Mouse (Mus musculus) thymus, adult 2 months (tissue): Measurements from ENCODE around the gene Sgpl1. TPM values are rescaled to one million over a fixed set of nuclear protein-coding genes. Genes with fewer than 3 reads are reported as not detected.

Experiments used
- DNase-seq: peaks from one replicate; pipeline ENCODE4 v3.0.0; 2021
- H3K27ac ChIP-seq: fragments of 200-500 bp; 2 replicates; pipeline ENCODE4 v1.5.1; 2012; ENCODE audit warnings: low read length, control low read depth; ENCODE audit not compliant: control insufficient read depth, insufficient read depth
- H3K27me3 ChIP-seq: fragments of 200-500 bp; 2 replicates; pipeline ENCODE4 v1.6.1; 2012; ENCODE audit warnings: mild to moderate bottlenecking, low read length, moderate library complexity, mixed read lengths; ENCODE audit not compliant: control insufficient read depth, insufficient read depth
- H3K36me3 ChIP-seq: fragments of 200-500 bp; 2 replicates; pipeline ENCODE4 v1.6.1; 2012; ENCODE audit warnings: mild to moderate bottlenecking, low read length, moderate library complexity; ENCODE audit not compliant: control insufficient read depth, insufficient read depth
- H3K4me1 ChIP-seq: fragments of 200-500 bp; replicated peaks from 2 replicates; pipeline ENCODE4 v1.6.1; 2012; ENCODE audit warnings: low read length; ENCODE audit not compliant: control insufficient read depth, insufficient read depth
- H3K4me3 ChIP-seq: fragments of 200-500 bp; 2 replicates; pipeline ENCODE4 v1.5.1; 2012; ENCODE audit warnings: mild to moderate bottlenecking, low read length, control low read depth, moderate library complexity; ENCODE audit not compliant: control insufficient read depth, insufficient read depth
- CTCF ChIP-seq: fragments of 200-500 bp; IDR thresholded peaks from 2 replicates; pipeline ENCODE4 v1.5.1; 2012; ENCODE audit warnings: mild to moderate bottlenecking, control low read depth, low read length, moderate library complexity, borderline replicate concordance; ENCODE audit not compliant: control insufficient read depth, poor library complexity, insufficient read depth; ENCODE audit errors: extremely low read depth
- POLR2A ChIP-seq: fragments of 200-500 bp; IDR thresholded peaks from 2 replicates; pipeline ENCODE4 v1.6.1; 2012; ENCODE audit warnings: mild to moderate bottlenecking, low read length, control low read depth, moderate library complexity; ENCODE audit not compliant: control insufficient read depth, poor library complexity, insufficient read depth; ENCODE audit errors: extremely low read depth
- WGBS: fragments of 180-500 bp; shearing (Covaris S2); methylation state at CpG from one replicate; pipeline ENCODE4 v1.1.7; 2018; 5-methylcytosine and 5-hydroxymethylcytosine counted together
- polyA plus RNA-seq: library from polyadenylated mRNA; depleted of rRNA; stranded (reverse); fragments of >200 nt; gene quantifications from 2 replicates; pipeline ENCODE4 v1.2.3, GENCODE M21; 2012

The Sgpl1 gene
- polyA plus RNA-seq, 1 experiment, result 105 TPM

- no peaks in the 10 kb centered on the region for H3K36me3 ChIP-seq
- no peaks in the 10 kb centered on the region for H3K4me1 ChIP-seq
- H3K27ac ChIP-seq, result no peak overlapping the region
- no peak for DNase-seq
- no peaks in the 10 kb centered on the region for H3K27me3 ChIP-seq
- H3K4me3 ChIP-seq, result no peak overlapping the region
- no peak for TF ChIP-seq POLR2A
- TF ChIP-seq CTCF, result no peak
Observed at GRCm38 (mm10) chr10:61152131-61152530, 4.6 kb upstream of the Sgpl1 start.

- H3K36me3 ChIP-seq, result no peaks in the 10 kb centered on the region
- H3K4me1 ChIP-seq, result no peaks in the 10 kb centered on the region; the same call in 1 of the 2 replicates
- H3K27ac ChIP-seq, result no peak overlapping the region
- TF ChIP-seq POLR2A, result no peak
- no peak for TF ChIP-seq CTCF
- no peaks in the 10 kb centered on the region for H3K27me3 ChIP-seq
- H3K4me3 ChIP-seq, result no peak overlapping the region
- WGBS, result 82% methylated on average over 6 of the region's 6 CpGs
- no peak for DNase-seq
Observed at GRCm38 (mm10) chr10:61150616-61151015, 3.1 kb upstream of the Sgpl1 start.

- no peak for TF ChIP-seq POLR2A
- no peak for TF ChIP-seq CTCF
- Histone ChIP-seq H3K36me3 (no peaks in the 10 kb centered on the region), H3K27ac (no peak overlapping the region), H3K4me3 (no peak overlapping the region), H3K27me3 (no peaks in the 10 kb centered on the region), H3K4me1 (no peaks in the 10 kb centered on the region; the same call in 1 of the 2 replicates)
- DNase-seq, result no peak
- 93% methylated on average over 3 of the region's 3 CpGs for WGBS
Observed at GRCm38 (mm10) chr10:61149476-61149875, 2.0 kb upstream of the Sgpl1 start.

- Histone ChIP-seq H3K27ac (no peak overlapping the region), H3K4me1 (no peaks in the 10 kb centered on the region; the same call in 1 of the 2 replicates), H3K4me3 (peak overlapping the region; percentile 56), H3K36me3 (no peaks in the 10 kb centered on the region), H3K27me3 (no peaks in the 10 kb centered on the region)
- peak; percentile 43 for DNase-seq
- WGBS, result under 1% methylated on average over 14 of the region's 14 CpGs
- TF ChIP-seq POLR2A (no peak), CTCF (no peak)
Observed at GRCm38 (mm10) chr10:61146807-61147156, 721 bp downstream of the Sgpl1 start.

- Histone ChIP-seq H3K4me3 (peak overlapping the region; percentile 56), H3K27me3 (no peaks in the 10 kb centered on the region), H3K36me3 (no peaks in the 10 kb centered on the region), H3K4me1 (no peaks in the 10 kb centered on the region; the same call in 1 of the 2 replicates), H3K27ac (no peak overlapping the region)
- WGBS, result 1% methylated on average over 53 of the region's 53 CpGs
- TF ChIP-seq CTCF (0 out of 2 replicates have a peak, but pooled peaks have one; percentile 25), POLR2A (no peak)
- peak; percentile 76 for DNase-seq
Observed at GRCm38 (mm10) chr10:61146119-61146806, 1.2 kb downstream of the Sgpl1 start.

- H3K27me3 ChIP-seq, result no peaks in the 10 kb centered on the region
- TF ChIP-seq POLR2A (no peak), CTCF (no peak)
Observed at GRCm38 (mm10) chr10:61145766-61146118, 1.8 kb downstream of the Sgpl1 start.

GRCm38 (mm10) chr10:61143343-61143742 is 4.2 kb downstream of the Sgpl1 start:
- TF ChIP-seq POLR2A, result no peak
- no peak for TF ChIP-seq CTCF
- no peaks in the 10 kb centered on the region for H3K36me3 ChIP-seq
- H3K4me3 ChIP-seq, result no peak overlapping the region
- no peak overlapping the region for H3K27ac ChIP-seq
- H3K27me3 ChIP-seq, result no peaks in the 10 kb centered on the region
- DNase-seq, result no peak
- WGBS, result 93% methylated on average over 2 of the region's 2 CpGs
- H3K4me1 ChIP-seq, result no peaks in the 10 kb centered on the region; the same call in 1 of the 2 replicates

More at GRCm38 (mm10) chr10:61145766-61146118, 1.8 kb downstream of the Sgpl1 start:
- H3K4me1 ChIP-seq, result no peaks in the 10 kb centered on the region; the same call in 1 of the 2 replicates
- H3K36me3 ChIP-seq, result no peaks in the 10 kb centered on the region
- DNase-seq, result no peak
- H3K4me3 ChIP-seq, result peak overlapping the region; percentile 56
- H3K27ac ChIP-seq, result no peak overlapping the region
- WGBS, result 1% methylated on average over 3 of the region's 3 CpGs
